Mouse (Mus musculus) Patski (cell line): ENCODE results near the gene Creld2. TPM values are rescaled to one million over a fixed set of nuclear protein-coding genes. Genes with fewer than 3 reads are reported as not detected.

Experiments
- ATAC-seq: fragments of 100-300 bp; one replicate; pipeline ENCODE4 v1.8.0; 2021
- CTCF ChIA-PET: fragments of 350-600 bp; sonication (Branson Sonifier 250); formaldehyde crosslinking; loops from one replicate; lab custom pipeline; 2022; ENCODE audit warnings: inconsistent platforms; lab: Charles Lee
- POLR2A ChIA-PET: fragments of 350-600 bp; sonication (Branson Sonifier 250); formaldehyde crosslinking; loops from one replicate; lab custom pipeline; 2022; ENCODE audit warnings: antibody characterized with exemption, inconsistent platforms; lab: Charles Lee
- DNase-seq: peaks from one replicate; pipeline ENCODE4 v3.0.0-alpha.2; 2011; ENCODE audit warnings: low read depth, low spot score
- H3K27me3 ChIP-seq: fragments of 371-371 bp; one replicate; pipeline ENCODE4 v1.5.1; 2021
- CTCF ChIP-seq: fragments of 100-300 bp; IDR thresholded peaks from one replicate; pipeline ENCODE4 v1.5.1; 2021
- in situ Hi-C: fragments of 300-500 bp; cut with MboI; formaldehyde crosslinking; loops from 3 replicates; pipeline ENCODE4 v1.11.1; 2018; ENCODE audit warnings: low pct_unique_long_range_greater_than_20kb, mixed read lengths
- polyA plus RNA-seq: library from polyadenylated mRNA; unstranded; gene quantifications from one replicate; pipeline ENCODE4 v1.2.3, GENCODE M21; 2021

Creld2 gene
- polyA plus RNA-seq, 1 experiment from 2014 or later: 90.6 TPM

GRCm38 (mm10) chr15:88849621-88850020 is 30.2 kb downstream of the Creld2 start:
- ATAC-seq (no peak), DNase-seq (no peak)
- in situ Hi-C loops: no loop called here
- CTCF ChIA-PET: interaction anchor here (0.8 to 1.8 kb wide), 3 partner anchors 12 to 20 kb away, joined by 3 to 5 read pairs (median 4); partner anchors contain the start of gene Pim3
- no peak for TF ChIP-seq CTCF
- no peaks in the 10 kb centered on the region for H3K27me3 ChIP-seq
- POLR2A ChIA-PET: interaction anchor here (1.0 kb wide), 1 partner anchor 16 kb away, joined by 3 read pairs; no protein-coding TSS in a partner anchor

GRCm38 (mm10) chr15:88850146-88850826 is 30.8 kb downstream of the Creld2 start:
- no peak for TF ChIP-seq CTCF
- no peaks in the 10 kb centered on the region for H3K27me3 ChIP-seq
- ChIA-PET POLR2A (interaction anchor here (1.0 kb wide), 1 partner anchor 15 kb away, joined by 3 read pairs; no protein-coding TSS in a partner anchor), CTCF (interaction anchor here (0.8 to 1.8 kb wide), 4 partner anchors 12 to 21 kb away, joined by 3 to 5 read pairs (median 4); partner anchors contain the start of gene Pim3)
- ATAC-seq (no peak), DNase-seq (no peak)
- in situ Hi-C loops: no loop called here

- no peaks in the 10 kb centered on the region for H3K27me3 ChIP-seq
- in situ Hi-C loops: no loop called here
- no peak for TF ChIP-seq CTCF
- CTCF ChIA-PET: interaction anchor here (1.2 to 1.8 kb wide), 4 partner anchors 11 to 20 kb away, joined by 3 to 5 read pairs (median 4); partner anchors contain the start of gene Pim3
- no peak for DNase-seq
- peak; percentile 27 for ATAC-seq
- POLR2A ChIA-PET: interaction anchor here (1.2 to 3.3 kb wide), 3 partner anchors 11 to 16 kb away, joined by 5 to 20 read pairs (median 11); partner anchors contain the start of gene Pim3
Measured at GRCm38 (mm10) chr15:88851076-88851475, 31.6 kb downstream of the Creld2 start.

- DNase-seq (no peak), ATAC-seq (no peak)
Measured at GRCm38 (mm10) chr15:88851507-88852149, 32.2 kb downstream of the Creld2 start.

GRCm38 (mm10) chr15:88853106-88853505 is 33.7 kb downstream of the Creld2 start:
- in situ Hi-C loops: no loop called here
- ATAC-seq (no peak), DNase-seq (no peak)
- CTCF ChIA-PET: interaction anchor here (0.8 to 1.9 kb wide), 4 partner anchors 14 to 68 kb away, joined by 3 to 10 read pairs (median 6); no protein-coding TSS in a partner anchor
- no peaks in the 10 kb centered on the region for H3K27me3 ChIP-seq
- POLR2A ChIA-PET: interaction anchor here (3.3 to 3.9 kb wide), 2 partner anchors 14 to 23 kb away, joined by 20 to 29 read pairs; no protein-coding TSS in a partner anchor
- no peak for TF ChIP-seq CTCF

More at GRCm38 (mm10) chr15:88851507-88852149, 32.2 kb downstream of the Creld2 start:
- H3K27me3 ChIP-seq: no peaks in the 10 kb centered on the region
- ChIA-PET POLR2A (interaction anchor here (1.2 to 3.3 kb wide), 3 partner anchors 10 to 16 kb away, joined by 5 to 20 read pairs (median 11); partner anchors contain the start of gene Pim3), CTCF (interaction anchor here (1.2 to 1.8 kb wide), 4 partner anchors 10 to 21 kb away, joined by 3 to 5 read pairs (median 4); partner anchors contain the start of gene Pim3)
- no peak for TF ChIP-seq CTCF
- in situ Hi-C loops: no loop called here

- ATAC-seq (peak; percentile 65), DNase-seq (no peak)
- no peak for TF ChIP-seq CTCF
- CTCF ChIA-PET: interaction anchor here (0.9 to 1.4 kb wide), 5 partner anchors 10 to 67 kb away, joined by 3 to 10 read pairs (median 3); no protein-coding TSS in a partner anchor
- POLR2A ChIA-PET: interaction anchor here (0.6 to 3.9 kb wide), 6 partner anchors 9 to 24 kb away, joined by 3 to 29 read pairs (median 6); no protein-coding TSS in a partner anchor
- in situ Hi-C loops: no loop called here
- no peaks in the 10 kb centered on the region for H3K27me3 ChIP-seq
Measured at GRCm38 (mm10) chr15:88854119-88854968, 34.9 kb downstream of the Creld2 start.

GRCm38 (mm10) chr15:88854969-88855830 is 35.8 kb downstream of the Creld2 start:
- no peak for TF ChIP-seq CTCF
- ChIA-PET CTCF (interaction anchor here (1.1 to 1.5 kb wide), 4 partner anchors 24 to 67 kb away, joined by 3 to 5 read pairs (median 3); no protein-coding TSS in a partner anchor), POLR2A (interaction anchor here (0.6 to 3.9 kb wide), 8 partner anchors 8 to 25 kb away, joined by 3 to 29 read pairs (median 3); no protein-coding TSS in a partner anchor)
- ATAC-seq (peak; percentile 6), DNase-seq (no peak)
- in situ Hi-C loops: no loop called here
- H3K27me3 ChIP-seq: no peaks in the 10 kb centered on the region

GRCm38 (mm10) chr15:88855896-88856417 is 36.5 kb downstream of the Creld2 start:
- CTCF ChIA-PET: interaction anchor here (1.1 to 1.5 kb wide), 4 partner anchors 18 to 66 kb away, joined by 3 to 5 read pairs (median 3); no protein-coding TSS in a partner anchor
- in situ Hi-C loops: no loop called here
- DNase-seq: no peak
- POLR2A ChIA-PET: interaction anchor here (1.0 to 3.9 kb wide), 4 partner anchors 8 to 26 kb away, joined by 3 to 29 read pairs (median 4); no protein-coding TSS in a partner anchor
- TF ChIP-seq CTCF: no peak
- no peaks in the 10 kb centered on the region for H3K27me3 ChIP-seq
- ATAC-seq: no peak
